Mouse (Mus musculus) ZHBTc4 (cell line): ENCODE measurements around the gene Mcl1.
A peak's percentile ranks its signal among the peaks of the same experiment; 100 is the strongest.
"Not testable (repeated sequence)": the region's sequence is repeated elsewhere in the genome, so short reads cannot be mapped to it uniquely, and the experiment has no call there.

Experiments
- DNase-seq: peaks from one replicate; pipeline ENCODE4 v3.0.0-alpha.2; 2011; ENCODE audit warnings: low read depth, low spot score

The Mcl1 gene

GRCm38 (mm10) chr3:95666124-95666844 is 7.7 kb downstream of the Mcl1 start:
- DNase-seq: peak; percentile 86

- DNase-seq: no peak
These were observed 8.9 kb downstream of the Mcl1 start for GRCm38 (mm10) chr3:95667521-95667920.

DNA sequence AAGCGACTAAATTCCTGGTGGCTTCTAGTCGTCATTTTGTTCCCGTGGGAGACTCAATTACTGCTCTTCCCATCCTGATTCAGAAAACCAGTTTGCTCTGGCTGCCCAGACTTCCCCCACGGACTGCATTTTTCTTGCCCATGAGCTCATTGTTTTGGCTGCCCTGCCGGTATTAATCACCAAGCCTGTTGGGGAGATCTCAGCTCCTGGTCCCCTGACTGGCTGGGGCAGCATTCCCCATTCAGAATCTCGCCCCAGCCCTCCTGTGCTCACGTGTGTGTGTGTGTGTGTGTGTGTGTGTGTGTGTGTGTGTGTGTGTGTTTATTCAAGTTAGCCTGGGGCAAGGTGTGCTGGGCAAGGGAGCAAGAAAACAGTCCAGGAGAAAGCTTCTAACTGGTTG is 9.4 kb downstream of the Mcl1 start:
- DNase-seq: peak; percentile 74

- no peak for DNase-seq
These were observed 10.2 kb downstream of the Mcl1 start for GRCm38 (mm10) chr3:95668589-95669308.

DNA sequence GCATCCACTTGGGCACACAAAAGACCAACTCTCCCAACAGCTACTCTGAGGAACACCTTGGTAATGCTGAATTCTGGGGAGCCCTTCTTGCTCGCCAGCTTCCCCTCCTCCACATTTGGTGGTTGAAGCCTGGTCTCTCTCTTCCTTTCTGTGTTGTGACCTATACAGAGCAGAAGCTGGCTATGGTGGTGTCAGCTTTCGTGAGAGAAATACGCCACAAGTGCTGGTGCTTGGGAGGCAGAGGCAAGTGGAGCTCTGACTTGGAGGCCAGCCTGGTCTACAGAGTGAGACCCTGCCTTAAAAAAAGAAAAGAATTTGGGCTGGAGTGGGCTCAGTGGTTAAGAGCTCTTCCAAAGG is 10.7 kb downstream of the Mcl1 start:
- no peak for DNase-seq

GRCm38 (mm10) chr3:95670419-95670818 is 11.8 kb downstream of the Mcl1 start:
- DNase-seq: not testable (repeated sequence)

- no peak for DNase-seq
These were observed 12.6 kb downstream of the Mcl1 start for GRCm38 (mm10) chr3:95671201-95671600.

DNA sequence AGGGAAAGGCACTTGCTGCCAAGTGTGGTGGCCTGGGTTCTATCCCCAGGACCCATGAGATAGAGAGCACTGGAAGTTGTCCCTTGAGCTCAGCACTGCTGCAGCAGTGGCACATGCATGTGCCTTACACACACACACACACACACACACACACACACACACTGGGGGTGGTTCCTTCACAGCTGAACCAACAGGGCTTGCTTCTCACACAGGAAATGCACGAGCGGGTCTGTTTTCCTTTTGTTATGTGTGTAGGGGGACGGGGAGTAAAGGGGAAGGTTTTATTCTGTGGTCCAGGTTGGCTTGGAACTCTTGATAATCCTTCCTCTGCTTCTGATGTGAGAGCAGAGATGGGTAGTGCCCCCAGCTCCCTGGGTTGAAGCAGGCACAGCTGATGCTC is 13.9 kb downstream of the Mcl1 start:
- DNase-seq: no peak

- no peak for DNase-seq
These were observed 14.5 kb downstream of the Mcl1 start for GRCm38 (mm10) chr3:95672861-95673706.

GRCm38 (mm10) chr3:95673707-95674211 is 15.2 kb downstream of the Mcl1 start:
- no peak for DNase-seq

DNA sequence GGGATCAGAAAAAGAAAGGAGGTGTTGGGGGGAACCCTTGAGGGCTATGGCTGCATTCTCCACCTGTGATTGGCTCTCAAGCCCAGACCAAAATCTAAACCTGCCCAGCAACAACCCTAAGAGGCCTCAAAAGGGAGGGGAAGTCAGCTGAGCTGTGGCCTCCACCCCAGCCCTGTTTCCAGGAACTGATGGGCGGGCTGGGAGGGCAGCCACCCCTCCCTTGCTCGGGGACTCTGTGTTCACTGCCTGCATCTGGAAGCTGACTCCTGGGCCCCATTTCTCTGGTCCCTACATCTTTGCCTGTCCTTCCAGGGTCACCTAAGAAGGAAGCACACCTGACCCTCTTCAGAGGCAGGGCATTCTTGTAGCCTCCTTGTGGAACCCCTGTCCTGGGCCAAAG is 15.6 kb downstream of the Mcl1 start:
- DNase-seq: peak; percentile 96

- DNase-seq: peak; percentile 82
These were observed 16.2 kb downstream of the Mcl1 start for GRCm38 (mm10) chr3:95674812-95675211.

GRCm38 (mm10) chr3:95675301-95676092 is 16.9 kb downstream of the Mcl1 start:
- peak; percentile 94 for DNase-seq

DNA sequence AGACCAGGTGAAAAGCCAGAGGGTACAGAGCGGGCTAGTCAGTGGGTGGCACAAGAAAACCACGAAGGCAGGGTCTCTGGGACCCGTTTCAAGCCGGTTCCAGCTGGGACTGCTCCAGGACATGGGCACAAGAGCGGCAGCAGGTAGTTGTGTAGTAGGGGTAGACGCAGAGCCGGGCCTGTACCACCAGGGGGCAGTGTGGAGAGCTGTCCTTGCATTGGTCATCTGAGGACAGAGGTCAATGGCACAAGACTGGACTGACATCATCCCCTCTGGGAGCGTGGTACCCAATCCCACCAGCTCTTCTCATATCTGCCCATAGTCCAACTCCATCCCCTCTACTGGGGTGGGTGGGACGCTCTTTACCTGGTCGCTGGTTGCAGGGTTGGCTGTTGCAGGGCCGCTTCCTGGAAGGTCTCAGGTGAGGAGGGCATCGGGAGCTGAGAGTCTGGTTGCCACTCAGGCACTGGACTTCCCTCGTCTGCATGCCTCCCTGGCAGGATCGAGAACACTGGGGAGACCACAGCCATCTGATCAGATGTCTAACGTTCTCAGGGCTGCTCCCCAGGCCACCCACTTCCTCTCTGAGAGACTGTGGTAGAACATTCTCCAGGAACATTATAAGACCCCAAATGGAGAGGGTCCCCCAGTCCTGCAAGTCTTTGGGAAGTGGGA is 18.3 kb downstream of the Mcl1 start:
- DNase-seq: peak; percentile 80

DNA sequence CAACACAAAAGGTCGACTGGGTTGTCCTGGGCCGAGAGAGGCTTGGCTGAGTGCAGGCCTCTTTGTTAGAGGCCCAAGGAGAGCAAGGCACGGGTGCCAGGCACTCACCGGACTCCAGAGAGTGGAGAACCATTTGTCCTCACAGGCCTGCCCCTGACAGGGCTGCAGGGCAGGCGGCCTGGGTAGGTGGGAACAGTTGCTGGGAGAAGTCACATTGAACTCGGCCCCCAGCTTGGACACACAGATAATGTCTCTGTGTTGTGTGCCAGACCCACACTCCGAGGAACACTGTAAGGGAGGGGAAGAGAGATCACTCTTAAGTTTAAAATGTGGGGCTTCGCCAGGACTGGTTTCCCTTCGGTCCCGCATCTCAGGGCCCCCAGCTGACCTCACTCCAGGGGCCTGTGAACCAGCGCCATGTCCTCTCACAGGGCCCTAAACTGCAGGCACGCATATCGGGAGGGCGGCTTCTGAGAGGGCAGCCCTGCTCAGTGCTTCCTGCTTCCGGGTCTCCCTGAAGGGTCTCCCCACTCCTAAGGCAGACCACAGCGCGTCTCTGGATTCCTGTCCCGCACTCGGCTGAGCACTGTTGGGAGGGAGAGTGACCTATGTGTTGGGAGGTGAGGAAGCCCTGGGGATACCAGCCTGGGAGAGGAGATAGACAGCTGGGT is 19.0 kb downstream of the Mcl1 start:
- DNase-seq: no peak

- no peak for DNase-seq
These were observed 21.0 kb downstream of the Mcl1 start for GRCm38 (mm10) chr3:95679551-95679950.

DNA sequence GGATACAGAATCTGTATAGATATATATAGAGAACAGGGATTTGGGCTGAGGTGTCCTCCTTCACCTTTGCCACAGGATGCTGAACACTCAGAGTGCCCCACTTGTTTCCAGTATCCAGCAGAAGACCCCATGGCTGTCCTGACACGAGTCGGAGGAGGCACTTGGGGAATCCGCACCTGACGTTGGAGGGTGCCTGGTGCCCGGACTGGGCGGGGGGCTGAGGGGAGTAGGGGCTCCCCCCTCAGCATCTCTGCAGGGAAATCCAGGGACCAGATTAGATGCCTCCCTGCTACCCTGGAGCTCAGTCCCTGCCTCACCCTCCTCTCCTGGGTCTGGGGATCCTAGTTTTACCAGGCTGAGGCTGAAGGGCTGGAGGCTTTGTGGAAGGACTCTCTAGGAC is 22.1 kb downstream of the Mcl1 start:
- no peak for DNase-seq

- no peak for DNase-seq
These were observed 22.8 kb downstream of the Mcl1 start for GRCm38 (mm10) chr3:95681365-95681764.

- DNase-seq: peak; percentile 59
These were observed 24.3 kb downstream of the Mcl1 start for GRCm38 (mm10) chr3:95682878-95683277.

- DNase-seq: no peak
These were observed 26.3 kb downstream of the Mcl1 start for GRCm38 (mm10) chr3:95684846-95685245.
